Mouse (Mus musculus): ENCODE data around the gene Sema6c. TPM values are rescaled to one million over a fixed set of nuclear protein-coding genes. Genes with fewer than 3 reads are reported as not detected.
"Not testable (repeated sequence)": the region's sequence is repeated elsewhere in the genome, so short reads cannot be mapped to it uniquely, and the experiment has no call there.

Gene Sema6c
- 10 to 100 TPM in 1 of 2 experiments, 1 to 10 TPM in 1; 7.9 to 10.2 TPM for total RNA-seq (2021)

DNA sequence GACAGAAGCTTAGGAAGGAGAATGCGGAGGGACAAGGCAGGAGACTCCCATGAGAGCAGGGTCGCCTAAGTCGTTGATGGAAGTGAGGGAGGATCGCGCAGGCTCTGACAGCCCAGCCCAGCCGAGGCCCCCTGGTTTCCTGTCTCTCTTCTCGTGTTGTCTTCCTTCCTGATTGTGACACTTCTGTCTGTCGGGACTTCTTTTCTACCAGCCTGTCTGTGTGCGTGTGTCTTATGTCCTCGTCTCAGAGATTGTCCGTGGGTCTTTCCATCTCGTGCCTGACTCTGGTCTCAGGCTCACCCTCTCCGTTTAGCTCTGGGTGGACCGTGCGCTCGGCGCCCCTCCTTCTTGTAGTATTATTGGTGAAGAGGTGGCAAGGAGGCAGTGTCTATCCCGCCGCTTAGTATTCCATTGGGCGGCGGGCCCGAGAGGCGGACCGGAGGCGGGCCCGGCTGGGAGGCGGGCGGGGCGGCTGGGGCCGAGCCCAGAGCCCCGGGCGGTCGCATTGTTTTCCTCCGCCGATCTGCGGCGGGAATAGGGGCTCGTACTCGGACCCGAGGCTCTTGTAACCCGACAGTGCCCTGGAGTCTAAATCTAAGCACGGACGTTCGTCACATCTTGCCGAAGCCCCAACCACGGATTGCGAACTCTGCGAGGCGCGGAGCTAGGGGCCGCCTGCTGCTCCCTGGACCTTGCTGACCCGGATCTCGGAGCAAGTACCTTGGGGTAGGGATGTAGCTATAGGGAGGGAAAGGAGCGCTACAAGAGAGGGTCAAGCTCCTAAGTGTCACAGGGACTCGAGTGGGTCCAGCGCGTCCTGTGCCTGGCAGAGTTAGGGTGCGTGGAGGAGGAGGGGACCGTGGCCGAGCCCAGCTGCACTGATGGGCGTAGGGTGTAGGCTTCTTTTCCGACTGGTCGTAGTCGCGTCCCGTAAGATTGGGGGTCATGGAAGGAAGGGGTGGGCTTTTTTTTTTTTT lies at the start of gene Sema6c:
Sema6c (plus strand) TSS at position 471 of the 977 bp plus-strand sequence.
- peak; percentile 93 for DNase-seq
- intact Hi-C loops (cut with DNase I): no loop called here

DNA sequence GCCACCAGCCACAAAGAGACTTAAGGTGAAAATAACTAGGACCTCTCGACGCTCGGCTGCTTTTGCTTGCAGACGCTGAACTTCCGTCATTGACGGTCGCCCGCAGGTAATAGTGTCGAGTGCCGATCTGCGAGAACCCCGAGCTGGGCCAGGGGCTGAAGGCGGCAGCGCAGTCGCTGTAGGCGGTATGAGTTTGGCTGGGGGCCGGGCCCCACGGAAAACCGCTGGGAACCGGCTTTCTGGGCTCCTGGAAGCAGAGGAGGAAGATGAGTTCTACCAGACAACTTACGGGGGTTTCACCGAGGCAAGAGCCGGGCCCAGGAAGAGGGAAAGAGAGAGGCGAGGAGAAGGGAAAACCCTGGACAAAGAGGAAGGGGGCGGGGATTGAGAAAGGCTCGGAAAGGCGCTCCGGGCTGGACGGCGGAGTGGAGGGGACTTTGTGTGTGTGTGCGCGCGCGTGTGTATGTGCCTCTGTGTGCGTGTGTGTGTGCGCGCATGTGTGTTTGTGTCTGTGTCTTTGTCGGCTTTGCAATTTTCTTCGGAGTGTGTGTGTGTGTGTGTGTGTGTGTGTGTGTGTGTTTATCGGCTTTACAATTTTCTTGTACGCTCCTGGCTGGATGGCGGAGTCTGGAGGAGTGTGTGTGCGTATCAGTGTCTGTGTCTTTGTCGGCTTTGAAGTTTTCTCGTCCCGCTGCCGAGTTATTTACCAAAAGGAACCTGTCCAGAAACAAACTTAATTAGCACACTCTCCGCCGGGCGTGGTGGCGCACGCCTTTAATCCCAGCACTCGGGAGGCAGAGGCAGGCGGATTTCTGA lies 49.1 kb upstream of the Sema6c start, which contains the start of gene Vps72:
Vps72 (plus strand) TSS at position 112 of the 816 bp plus-strand sequence.
- peak; percentile 95 to 96 for DNase-seq
- intact Hi-C loops (cut with DNase I): no loop called here

DNA sequence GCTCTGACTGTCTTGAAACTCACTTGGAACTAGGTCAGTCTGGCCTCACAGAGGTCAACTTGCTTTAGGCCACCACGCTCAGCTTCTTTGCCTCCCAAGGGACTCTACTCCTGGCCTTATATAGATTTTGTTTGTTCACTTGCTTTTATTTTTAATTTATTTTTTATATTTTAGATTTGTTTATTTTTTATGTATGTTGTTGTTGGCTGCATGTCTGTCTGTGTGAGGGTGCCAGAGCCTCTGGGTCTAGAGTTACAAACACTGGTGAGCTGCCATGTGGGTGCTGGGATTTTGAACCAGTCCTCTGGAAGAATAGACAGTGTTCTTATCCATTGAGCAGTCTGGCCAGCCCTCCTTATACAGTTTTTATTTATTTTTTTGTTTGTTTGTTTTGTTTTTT lies 47.5 kb upstream of the Sema6c start:
- DNase-seq: no peak
- intact Hi-C loops (cut with DNase I): no loop called here

DNA sequence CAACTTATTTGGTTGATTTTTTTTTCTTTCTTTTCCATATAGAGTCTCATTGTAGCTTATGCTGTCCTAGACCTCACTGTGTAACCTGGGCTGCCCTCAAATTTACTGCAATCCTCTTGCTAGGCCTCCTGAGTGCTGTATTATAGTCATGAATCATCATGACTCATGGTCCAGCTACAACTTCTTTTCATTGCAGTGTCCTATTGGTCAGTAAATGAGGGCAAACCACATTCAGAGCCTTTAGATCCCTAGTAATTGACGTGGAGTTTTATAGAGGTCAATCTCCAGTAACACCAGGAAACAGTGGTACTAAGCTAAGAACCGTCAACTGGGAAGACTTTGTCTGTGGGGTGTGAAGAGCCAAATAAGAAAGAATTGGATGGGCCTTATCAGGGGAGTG lies 42.5 kb upstream of the Sema6c start:
- no peak for DNase-seq
- intact Hi-C loops (cut with DNase I): no loop called here

DNA sequence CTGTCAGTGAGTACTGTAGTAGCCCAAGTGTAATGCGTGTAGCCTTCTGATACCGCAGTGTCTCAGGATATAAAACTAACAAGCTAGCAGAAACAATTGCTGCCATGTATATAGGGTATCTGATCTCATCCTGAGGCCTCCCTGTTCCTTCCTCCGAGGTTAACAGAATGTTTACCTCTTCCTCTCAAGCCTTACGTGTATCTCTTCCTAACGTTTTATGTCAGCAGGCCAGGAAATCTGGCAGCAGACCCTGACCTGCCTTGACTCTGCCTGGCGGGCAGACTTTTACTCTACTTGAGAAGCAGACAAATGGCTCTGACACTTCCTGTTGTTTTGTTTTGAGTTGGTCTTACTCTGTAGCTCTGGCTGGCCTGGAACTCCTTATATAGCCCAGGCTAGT lies 38.7 kb upstream of the Sema6c start:
- no peak for DNase-seq
- intact Hi-C loops (cut with DNase I): no loop called here

DNA sequence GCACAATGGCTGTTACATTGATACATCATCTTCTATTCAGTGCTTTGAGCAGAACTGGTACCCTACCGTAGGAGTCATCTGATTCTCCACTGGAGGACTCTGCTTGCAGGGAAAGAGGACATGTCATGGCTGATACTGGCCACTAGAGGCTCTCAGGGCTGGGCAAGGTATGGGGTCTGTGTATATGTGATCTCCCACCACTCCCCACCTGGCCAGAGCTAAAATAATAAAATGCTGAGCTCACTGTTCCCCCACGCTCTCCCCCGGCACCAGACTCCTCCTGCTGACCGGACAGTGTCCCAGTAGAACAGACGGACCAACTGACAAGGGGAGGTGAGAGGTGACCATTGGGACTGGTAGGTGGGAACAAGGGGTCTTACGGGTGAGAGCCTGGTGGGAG lies 36.0 kb upstream of the Sema6c start, which contains the start of gene Tmod4:
Tmod4 (plus strand) TSS at position 231 of the 400 bp plus-strand sequence.
- peak in 1 of 2 experiments; percentile 56 for DNase-seq
- intact Hi-C loops (cut with DNase I): no loop called here

DNA sequence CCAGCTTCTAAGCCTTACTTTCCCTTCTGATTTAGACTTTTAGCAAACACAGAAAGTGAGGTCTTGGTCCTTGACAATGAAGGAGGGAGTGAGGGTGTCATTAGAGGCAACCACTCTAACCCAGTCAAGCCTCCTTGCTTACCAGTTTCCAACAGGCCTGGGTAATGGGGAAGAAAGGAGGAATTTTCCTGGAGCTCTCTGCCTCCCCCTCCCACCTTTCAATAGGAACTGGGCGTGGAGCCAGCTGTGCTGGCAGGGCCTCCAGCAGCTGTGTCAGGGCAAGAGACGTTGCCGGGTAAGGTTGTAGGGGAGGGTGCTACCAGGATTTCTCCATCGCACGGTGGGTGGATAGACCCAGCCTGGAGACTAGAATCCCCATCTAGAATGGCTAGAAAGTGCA lies 35.3 kb upstream of the Sema6c start:
- DNase-seq: peak; percentile 75 to 78
- intact Hi-C loops (cut with DNase I): no loop called here

DNA sequence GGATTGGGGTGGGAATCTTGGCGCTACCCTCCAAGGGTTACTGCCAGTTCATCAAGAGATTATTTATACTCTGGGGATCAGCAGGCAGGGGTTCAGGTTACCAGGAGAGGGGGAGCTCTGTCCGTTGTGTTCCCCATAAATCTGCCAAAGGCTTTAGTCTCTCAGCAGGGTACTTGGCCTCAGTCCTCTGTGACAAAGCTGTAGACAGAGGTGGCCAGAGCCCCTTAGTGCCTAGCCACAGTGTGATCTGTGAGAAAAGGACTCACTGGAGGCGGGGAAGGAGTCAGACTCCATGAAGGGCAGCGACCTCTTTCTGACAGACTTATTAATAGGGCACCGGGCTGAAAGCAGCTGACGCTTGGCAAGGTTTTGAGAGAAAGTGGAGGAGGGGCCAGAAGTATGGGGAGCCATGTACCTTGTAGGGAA lies 31.0 kb upstream of the Sema6c start:
- intact Hi-C loops (cut with DNase I): no loop called here
- DNase-seq: peak; percentile 70 to 72

DNA sequence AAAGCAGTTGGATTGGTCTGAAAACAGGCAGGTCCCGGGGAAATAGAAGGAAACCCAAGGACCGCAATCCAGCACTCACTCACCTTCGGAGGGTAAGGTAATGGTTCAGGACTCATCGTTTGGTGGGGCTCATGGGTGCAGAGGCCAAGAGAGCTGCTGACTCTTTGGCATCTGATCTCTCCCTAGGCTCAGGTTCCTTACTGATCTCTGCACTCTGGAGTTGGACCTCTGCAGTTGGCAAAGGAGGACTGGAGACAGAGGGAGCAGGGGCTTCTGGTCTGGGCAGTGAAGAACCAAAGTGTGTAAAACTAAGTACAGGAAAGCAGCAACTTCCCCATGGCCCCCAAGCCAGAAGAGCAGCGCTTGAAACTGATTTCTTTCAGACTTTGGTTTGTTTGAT lies 30.2 kb upstream of the Sema6c start:
- DNase-seq: no peak
- intact Hi-C loops (cut with DNase I): no loop called here

DNA sequence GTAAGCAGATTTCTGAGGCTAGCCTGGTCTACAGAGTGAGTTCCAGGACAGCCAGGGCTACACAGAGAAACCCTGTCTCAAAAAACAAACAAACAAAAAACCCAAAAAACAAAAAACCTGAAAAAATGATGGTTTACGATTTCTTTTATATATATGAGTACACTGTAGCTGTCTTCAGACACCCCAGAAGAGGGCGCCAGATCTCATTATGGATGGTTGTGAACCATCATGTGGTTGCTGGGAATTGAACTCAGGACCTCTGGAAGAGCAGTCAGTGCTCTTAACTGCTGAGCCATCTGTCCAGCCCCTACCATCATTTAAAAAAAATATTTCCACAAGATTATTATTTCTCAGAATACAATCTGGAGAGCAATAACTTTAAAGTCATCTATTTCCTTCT lies 27.9 kb upstream of the Sema6c start:
- intact Hi-C loops (cut with DNase I); DNase-seq: not testable (repeated sequence)

DNA sequence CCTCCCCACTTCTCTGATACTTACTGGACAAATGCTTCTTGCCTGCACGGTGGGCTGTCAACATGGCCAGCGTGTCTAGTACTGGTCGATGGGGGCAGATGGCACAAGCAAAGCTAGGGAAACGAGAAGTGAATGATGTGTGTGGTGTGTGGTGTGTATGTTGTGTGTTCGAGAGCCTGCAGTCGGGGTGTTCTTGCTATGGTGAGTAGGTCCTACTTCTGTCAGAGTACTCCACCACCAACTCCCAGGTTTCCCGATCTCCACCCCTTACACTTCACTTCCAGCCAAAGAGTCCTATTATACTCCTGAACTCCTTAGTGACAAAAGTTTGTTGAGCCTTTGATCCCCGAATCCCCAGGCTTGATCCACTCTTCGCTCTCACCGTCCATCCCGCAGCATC lies 27.1 kb upstream of the Sema6c start:
- DNase-seq: no peak
- intact Hi-C loops (cut with DNase I): no loop called here

DNA sequence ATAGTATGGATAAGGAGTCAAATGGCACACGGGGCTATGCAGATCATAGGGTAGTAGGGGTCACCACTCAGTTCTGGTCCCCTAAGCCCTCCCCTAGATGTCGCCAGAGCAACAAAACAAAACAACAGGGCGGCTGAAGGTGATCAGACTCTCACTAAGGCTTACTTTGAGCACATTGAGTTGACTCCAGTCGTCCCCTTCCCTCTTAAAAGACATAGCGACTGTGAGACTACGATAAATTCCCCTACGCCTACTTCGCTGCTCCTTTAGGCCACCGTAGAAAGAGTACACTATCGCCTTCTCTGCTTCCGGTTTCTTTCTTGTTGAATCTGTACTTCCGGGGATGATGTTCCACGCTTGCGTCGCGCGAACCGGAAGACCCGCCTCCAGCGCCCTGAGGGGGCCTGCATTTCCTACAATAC lies 26.6 kb upstream of the Sema6c start, which contains the start of the genes Scnm1 and Lysmd1:
Scnm1 (minus strand) TSS at position 332 of the 422 bp plus-strand sequence.
Lysmd1 (plus strand) TSS at position 409 of the 422 bp plus-strand sequence.
- peak; percentile 94 for DNase-seq
- intact Hi-C loops (cut with DNase I): no loop called here

DNA sequence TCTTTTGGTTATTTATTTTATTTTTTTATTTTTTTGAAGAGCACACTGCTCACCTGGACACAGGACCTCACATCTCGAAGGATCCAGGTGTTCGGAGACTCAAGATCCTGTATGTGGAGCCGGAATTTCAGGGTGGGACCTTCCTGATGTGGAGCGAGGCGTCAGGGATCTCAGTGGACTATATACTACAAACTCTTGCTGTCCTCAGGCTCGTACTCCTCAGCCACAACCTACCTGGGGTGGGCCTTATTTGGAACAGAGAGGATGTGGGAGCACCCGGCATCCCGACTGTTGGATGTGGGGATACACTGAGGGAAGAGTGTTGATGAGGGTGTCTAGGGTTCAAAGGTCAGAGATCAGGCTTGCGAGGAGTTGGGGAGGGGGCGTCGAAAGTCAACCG lies 26.1 kb upstream of the Sema6c start:
- DNase-seq; intact Hi-C loops (cut with DNase I): not testable (repeated sequence)

DNA sequence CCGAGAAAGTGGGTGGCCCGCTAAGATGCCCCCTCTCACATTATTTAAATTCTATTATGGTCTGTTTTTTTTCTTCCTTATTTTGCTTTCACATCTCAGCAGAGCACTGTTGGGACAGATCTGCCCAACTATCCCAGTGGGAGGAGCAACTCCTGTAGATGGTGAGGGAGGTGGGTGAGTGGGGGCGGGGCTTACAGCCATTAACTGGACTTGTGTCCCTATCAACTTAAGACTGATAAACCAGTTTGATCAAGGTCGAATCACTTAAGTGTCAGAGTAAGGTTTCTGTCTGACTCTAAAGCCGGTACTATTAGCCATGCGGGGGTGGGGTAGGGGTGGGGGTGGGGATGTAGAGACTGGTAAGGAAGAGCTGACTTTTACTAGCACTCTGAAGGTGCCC lies 25.2 kb upstream of the Sema6c start:
- DNase-seq: peak; percentile 56 to 64
- intact Hi-C loops (cut with DNase I): no loop called here

DNA sequence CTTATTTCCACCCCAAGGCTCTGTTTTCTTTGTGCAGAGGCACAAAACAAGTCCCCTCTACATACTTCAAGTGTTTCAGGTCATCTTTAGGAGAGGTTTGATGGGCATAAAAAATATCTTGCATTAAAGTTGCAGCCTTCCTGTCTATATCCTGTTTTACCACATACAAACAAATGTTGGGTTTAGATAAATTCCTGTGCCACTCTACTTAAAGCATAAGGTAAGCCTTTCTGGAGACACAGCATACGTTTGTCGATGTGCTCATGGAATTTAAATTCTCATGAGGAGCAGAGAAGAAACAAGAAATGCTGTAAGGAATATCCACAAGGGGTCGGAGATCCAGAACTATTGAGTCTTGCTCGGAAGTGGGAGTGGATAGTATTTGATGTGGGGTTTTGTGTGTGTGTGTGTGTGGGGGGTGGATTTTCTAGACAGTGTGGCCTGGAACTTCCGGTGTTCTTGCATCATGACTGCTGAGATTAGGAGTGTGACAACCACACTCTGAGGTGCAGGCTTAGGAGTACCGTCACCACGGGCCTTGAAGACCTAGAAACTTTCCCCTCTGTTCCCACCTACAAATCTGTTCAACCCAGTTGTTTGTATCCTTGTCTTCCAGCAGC lies 24.7 kb upstream of the Sema6c start:
- intact Hi-C loops (cut with DNase I): no loop called here
- DNase-seq: no peak

DNA sequence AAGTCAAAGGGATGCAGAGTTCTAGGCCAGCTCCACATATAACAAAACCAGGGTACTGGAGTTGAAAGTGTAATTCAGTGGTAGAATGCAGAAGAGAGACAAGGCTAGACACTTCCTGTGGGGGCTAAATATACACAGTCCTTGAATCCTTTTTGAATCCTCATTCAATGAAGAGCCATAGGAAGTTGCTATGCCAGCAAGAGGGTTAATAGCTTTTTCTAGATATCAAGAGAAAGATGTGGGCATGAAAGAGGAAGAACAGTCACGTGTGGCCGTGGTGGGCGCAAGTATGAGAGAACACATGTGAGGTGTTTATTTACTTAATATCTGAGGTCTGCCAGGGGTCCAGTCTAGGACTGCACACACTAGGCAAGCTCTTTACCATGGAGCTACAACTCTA lies 23.9 kb upstream of the Sema6c start:
- intact Hi-C loops (cut with DNase I): no loop called here
- no peak for DNase-seq

DNA sequence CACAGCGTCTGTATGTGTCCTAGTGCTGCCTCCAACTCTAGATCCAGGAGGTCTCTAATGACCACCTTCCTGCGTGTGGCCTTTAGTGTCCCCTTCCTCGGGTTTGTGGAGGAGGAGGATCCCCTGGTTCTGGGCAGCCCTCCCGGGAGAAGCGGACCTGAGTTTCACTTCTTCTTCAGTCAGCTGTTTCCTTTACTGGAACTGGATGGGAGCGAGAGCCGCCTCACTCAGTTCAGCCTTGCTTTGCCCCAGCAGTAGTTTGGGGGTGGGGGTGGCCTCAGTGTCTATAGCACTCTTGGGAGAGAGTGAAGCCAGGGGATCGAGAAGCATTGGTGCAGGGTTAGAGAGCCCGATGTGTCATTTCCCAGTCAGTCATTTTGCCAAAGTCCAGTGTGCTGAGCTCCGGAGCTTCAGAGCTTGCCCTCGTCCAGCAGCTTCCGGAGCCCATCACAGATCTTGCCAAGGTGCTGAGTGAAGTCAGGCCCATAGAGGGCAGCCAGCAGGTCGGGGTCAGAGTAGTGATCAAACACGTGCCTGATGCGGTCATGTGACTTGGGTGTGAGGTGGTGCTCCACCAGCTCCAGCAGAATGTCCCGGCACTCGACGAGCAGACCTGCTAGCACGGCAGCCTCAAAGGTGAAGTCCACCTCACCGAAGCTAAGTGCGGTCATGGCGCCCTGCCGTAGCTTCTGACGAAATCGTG lies 20.5 kb upstream of the Sema6c start:
- DNase-seq: no peak
- intact Hi-C loops (cut with DNase I): no loop called here

DNA sequence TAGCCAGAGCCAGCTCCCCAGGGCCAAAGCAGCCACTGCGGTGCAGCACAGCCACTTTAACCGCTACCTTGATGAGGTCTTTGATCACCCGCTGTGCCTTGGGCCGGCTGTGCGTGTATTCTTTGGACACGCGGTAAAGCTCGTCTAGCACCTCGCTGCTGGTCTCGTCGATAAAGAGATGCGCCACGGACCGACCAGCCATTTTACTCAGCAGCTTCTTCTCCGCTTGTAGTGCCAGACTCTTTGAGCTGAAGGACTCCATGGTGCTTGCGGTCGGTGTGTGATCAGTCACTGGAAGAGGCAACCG lies 20.0 kb upstream of the Sema6c start:
- intact Hi-C loops (cut with DNase I): no loop called here
- no peak for DNase-seq

DNA sequence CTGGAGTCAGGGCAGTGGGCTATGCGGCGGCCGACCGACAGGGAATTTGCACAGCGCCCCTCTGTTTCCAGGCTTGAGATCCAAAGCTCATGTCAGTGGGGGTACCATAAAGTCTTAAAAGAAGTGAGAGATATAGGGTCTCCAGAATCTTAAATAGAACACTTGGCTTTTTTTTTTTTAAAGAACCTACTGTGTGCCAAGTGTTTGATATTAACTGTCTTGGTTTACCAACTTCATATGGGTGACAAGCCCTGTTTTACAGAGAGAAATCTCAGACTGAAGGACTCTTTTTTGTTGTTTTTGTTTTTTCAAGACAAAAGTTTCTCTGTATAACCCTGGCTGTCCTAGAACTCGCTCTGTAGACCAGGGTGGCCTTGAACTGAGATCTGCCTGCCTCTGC lies 19.5 kb upstream of the Sema6c start:
- no peak for DNase-seq
- intact Hi-C loops (cut with DNase I): no loop called here

DNA sequence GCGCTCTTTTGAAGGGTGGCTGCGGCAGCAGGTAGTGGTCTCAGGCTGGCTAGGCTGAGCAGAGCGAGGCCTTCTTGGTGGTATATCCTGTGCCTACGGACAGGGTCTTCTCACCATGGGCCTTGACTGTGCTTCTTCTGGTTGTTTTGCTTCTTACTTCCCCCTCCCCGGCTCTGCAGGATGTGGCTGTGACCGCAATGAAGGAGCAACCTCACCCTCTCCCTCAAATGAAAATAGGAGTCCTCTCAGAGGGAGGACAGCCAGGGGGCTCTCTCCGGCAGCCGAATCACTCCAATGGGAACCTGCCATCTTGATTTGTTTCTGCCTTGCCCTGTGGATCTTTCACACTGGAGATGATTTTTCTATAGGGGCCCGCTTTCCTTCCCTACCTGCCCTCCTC lies 18.8 kb upstream of the Sema6c start:
- intact Hi-C loops (cut with DNase I): no loop called here
- no peak for DNase-seq
